Mouse (Mus musculus): Measurements from ENCODE around the gene Rundc1.

GRCm38 (mm10) chr11:101452093-101452774 is 27.3 kb downstream of the Rundc1 start:
- TF ChIP-seq MYC (IDR thresholded peaks at IDR 0.05; ENCODE audit: low read depth, low read length) (no peak), CTCF (conservative IDR thresholded peaks at IDR 0.05 in 1 of 2, IDR thresholded peaks at IDR 0.05 in 1 of 2; ENCODE audit: low read depth in 2 of 2, low read length in 2 of 2) (no peak)

Measured in CH12.LX (cell line).